Mouse (Mus musculus) lung, embryonic 14.5 days (tissue): ENCODE data around the gene Gdpd3. TPM values are rescaled to one million over a fixed set of nuclear protein-coding genes. Genes with fewer than 3 reads are reported as not detected.
A peak's percentile ranks its signal among the peaks of the same experiment; 100 is the strongest.
"Not testable (repeated sequence)": the region's sequence is repeated elsewhere in the genome, so short reads cannot be mapped to it uniquely, and the experiment has no call there.

Experiments
- ATAC-seq: fragments of 200-750 bp; cut with Nextera tagmentation; 2 replicates; pipeline ENCODE4 v1.8.0; 2017; ENCODE audit warnings: mild to moderate bottlenecking, moderate TSS enrichment, moderate library complexity; ENCODE audit not compliant: insufficient read depth
- DNase-seq: peaks from one replicate; pipeline ENCODE4 v3.0.0-alpha.2; 2015
- H3K27ac ChIP-seq: fragments of 300-500 bp; sonication (generic); 2 replicates; pipeline ENCODE4 v1.5.1; 2014; ENCODE audit warnings: low read depth, mild to moderate bottlenecking, moderate library complexity
- H3K27me3 ChIP-seq: fragments of 300-500 bp; sonication (generic); 2 replicates; pipeline ENCODE4 v1.6.1; 2014; ENCODE audit warnings: low read length, control low read depth; ENCODE audit not compliant: insufficient read depth
- H3K36me3 ChIP-seq: fragments of 300-500 bp; sonication (generic); 2 replicates; pipeline ENCODE4 v1.6.1; 2014; ENCODE audit warnings: control low read depth; ENCODE audit not compliant: insufficient read depth
- H3K4me1 ChIP-seq: fragments of 300-500 bp; sonication (generic); 2 replicates; pipeline ENCODE4 v1.6.1; 2014; ENCODE audit warnings: antibody characterized with exemption, control low read depth; ENCODE audit not compliant: insufficient read depth
- H3K4me2 ChIP-seq: fragments of 300-500 bp; sonication (generic); 2 replicates; pipeline ENCODE4 v1.6.1; 2014; ENCODE audit warnings: mild to moderate bottlenecking
- H3K4me3 ChIP-seq: fragments of 300-500 bp; sonication (generic); 2 replicates; pipeline ENCODE4 v1.5.1; 2014; ENCODE audit warnings: low read depth, low read length
- H3K9ac ChIP-seq: fragments of 300-500 bp; sonication (generic); 2 replicates; pipeline ENCODE4 v1.6.1; 2014
- H3K9me3 ChIP-seq: fragments of 300-500 bp; sonication (generic); 2 replicates; pipeline ENCODE4 v1.6.1; 2016; ENCODE audit warnings: low read depth, low read length, control low read depth
- CTCF ChIP-seq: IDR thresholded peaks from 2 replicates; pipeline ENCODE4 v1.5.1; 2016; ENCODE audit warnings: antibody characterized with exemption, low read depth
- WGBS: fragments of 180-500 bp; shearing (Covaris S2); extraction: QIAGEN DNeasy Blood & Tissue Kit; methylation state at CpG from one replicate; pipeline ENCODE4 v1.1.7; 2014; 5-methylcytosine and 5-hydroxymethylcytosine counted together
- polyA plus RNA-seq: library from polyadenylated mRNA; unstranded; fragments of >200 nt; fragmentation: Nextera tagmentation; extraction: Ambion mirVana; gene quantifications from 2 replicates; pipeline ENCODE4 v1.2.1, GENCODE M21; 2014

Gdpd3 gene
- polyA plus RNA-seq, 1 experiment from 2014 or later, result 3.3 TPM

- H3K9ac ChIP-seq, result no peak overlapping the region
- 69% methylated on average over 2 of the region's 2 CpGs for WGBS
- no peak for TF ChIP-seq CTCF
- H3K27ac ChIP-seq, result no peak overlapping the region
- 0 out of 2 replicates have a peak, but pooled peaks cover 13% of the 10 kb centered on the region for H3K4me1 ChIP-seq
- H3K27me3 ChIP-seq, result no peaks in the 10 kb centered on the region
- no peak overlapping the region for H3K4me3 ChIP-seq
- H3K36me3 ChIP-seq, result peaks cover 58% of the 10 kb centered on the region
- H3K4me2 ChIP-seq, result no peak overlapping the region
- H3K9me3 ChIP-seq, result no peaks in the 10 kb centered on the region
- no peak for DNase-seq
- no peak for ATAC-seq
Measured at GRCm38 (mm10) chr7:126773351-126773750, 7.2 kb downstream of the Gdpd3 start.

DNA sequence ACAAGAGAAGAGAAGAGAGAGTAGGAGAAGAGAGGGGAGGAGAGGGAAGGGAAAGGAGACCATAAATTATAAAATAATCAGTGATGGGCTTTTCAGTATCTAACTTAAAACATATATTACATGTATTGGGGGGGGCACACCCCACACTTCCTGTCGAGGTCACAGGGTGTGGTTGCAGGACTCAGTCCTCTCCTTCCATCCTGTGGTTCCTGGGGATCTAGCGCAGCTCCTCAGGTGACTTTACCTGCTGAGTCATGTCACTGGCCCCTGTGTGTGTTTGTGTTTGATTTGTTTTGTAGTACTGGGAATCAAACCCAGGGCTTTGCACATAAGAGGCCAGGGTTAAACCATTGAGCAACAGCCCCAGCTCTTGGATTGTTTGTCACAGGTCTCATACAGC is 8.3 kb downstream of the Gdpd3 start:
- Histone ChIP-seq H3K4me2 (no peak overlapping the region), H3K27me3 (no peaks in the 10 kb centered on the region), H3K27ac (no peak overlapping the region), H3K36me3 (peaks cover 51% of the 10 kb centered on the region), H3K4me1 (0 out of 2 replicates have a peak, but pooled peaks cover 13% of the 10 kb centered on the region), H3K9me3 (no peaks in the 10 kb centered on the region), H3K9ac (no peak overlapping the region), H3K4me3 (no peak overlapping the region)
- DNase-seq (no peak), ATAC-seq (no peak)
- no peak for TF ChIP-seq CTCF
- 71% methylated on average over 2 of the region's 2 CpGs for WGBS

DNA sequence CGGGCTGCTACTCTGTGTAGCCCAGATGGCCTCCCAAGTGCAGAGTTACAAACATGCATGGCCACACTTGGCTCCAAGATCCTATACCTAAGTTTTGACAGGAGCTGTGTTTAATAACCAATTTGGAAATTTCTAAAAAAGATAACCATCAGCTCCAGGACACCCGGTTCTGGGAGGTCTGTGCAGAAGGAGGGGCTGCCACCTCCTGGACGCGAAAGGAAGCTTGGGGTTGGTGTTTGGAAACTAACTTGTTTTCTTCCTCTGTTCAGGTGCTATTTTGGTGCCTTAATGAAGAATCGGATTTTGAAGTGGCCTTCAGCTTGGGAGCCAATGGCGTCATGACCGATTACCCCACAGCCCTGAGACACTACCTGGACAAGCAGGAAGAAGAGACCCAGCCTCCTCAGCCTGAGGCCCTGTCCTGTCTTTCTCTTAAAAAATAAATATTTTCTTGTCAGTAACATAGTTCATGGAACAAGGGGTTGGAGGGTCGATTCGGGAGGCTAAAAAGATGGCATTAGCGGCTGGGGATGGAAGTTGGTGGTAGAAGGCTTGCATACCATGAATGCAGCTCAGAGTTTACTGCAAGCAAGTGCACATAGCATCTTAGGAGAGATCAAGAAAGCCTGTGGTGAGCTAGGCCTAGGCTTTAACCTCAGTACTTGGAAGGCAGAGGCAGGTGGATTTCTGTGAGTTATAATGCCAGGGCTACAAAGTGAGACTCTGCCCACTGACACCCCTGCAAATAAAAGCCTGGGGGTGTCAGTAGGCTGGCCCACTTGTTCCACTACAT is 9.2 kb downstream of the Gdpd3 start:
- ATAC-seq, result no peak
- no peak overlapping the region for H3K4me3 ChIP-seq
- H3K4me1 ChIP-seq, result 0 out of 2 replicates have a peak, but pooled peaks cover 21% of the 10 kb centered on the region
- H3K9me3 ChIP-seq, result no peaks in the 10 kb centered on the region
- no peak overlapping the region; the same call in 1 of the 2 replicates for H3K27ac ChIP-seq
- peak overlapping the region; percentile 87; the same call in 1 of the 2 replicates for H3K4me2 ChIP-seq
- DNase-seq, result no peak
- H3K9ac ChIP-seq, result peak overlapping the region; percentile 86; the same call in 1 of the 2 replicates
- TF ChIP-seq CTCF, result no peak
- H3K36me3 ChIP-seq, result peaks cover 42% of the 10 kb centered on the region
- WGBS, result 77% methylated on average over 10 of the region's 10 CpGs
- H3K27me3 ChIP-seq, result no peaks in the 10 kb centered on the region

GRCm38 (mm10) chr7:126775978-126776234 is 9.8 kb downstream of the Gdpd3 start:
- Histone ChIP-seq H3K9me3 (no peaks in the 10 kb centered on the region), H3K4me3 (peak overlapping the region; percentile 73), H3K4me2 (peak overlapping the region; percentile 87), H3K9ac (peak overlapping the region; percentile 86; the same call in 1 of the 2 replicates), H3K4me1 (0 out of 2 replicates have a peak, but pooled peaks cover 22% of the 10 kb centered on the region), H3K27ac (peak overlapping the region; percentile 72; the same call in 1 of the 2 replicates), H3K27me3 (no peaks in the 10 kb centered on the region), H3K36me3 (peaks cover 37% of the 10 kb centered on the region)
- WGBS, result 56% methylated on average over 3 of the region's 3 CpGs
- ATAC-seq (no peak), DNase-seq (no peak)
- no peak for TF ChIP-seq CTCF

- Histone ChIP-seq H3K27me3 (no peaks in the 10 kb centered on the region), H3K27ac (peak within 1 kb of the TSS; percentile 87), H3K4me3 (peak within 1 kb of the TSS; percentile 73), H3K9ac (peak within 1 kb of the TSS; percentile 86), H3K9me3 (no peaks in the 10 kb centered on the region), H3K4me1 (peaks cover 27% of the 10 kb centered on the region), H3K4me2 (peak within 1 kb of the TSS; percentile 87), H3K36me3 (peaks cover 30% of the 10 kb centered on the region)
- peak; percentile 88 for ATAC-seq
- WGBS, result under 1% methylated on average over 33 of the region's 37 CpGs
- peak; percentile 96 for DNase-seq
- no peak for TF ChIP-seq CTCF
Measured at GRCm38 (mm10) chr7:126776598-126777057, 10.5 kb downstream of the Gdpd3 start, which contains the start of gene Ypel3. Ypel3 (plus strand) TSS chr7:126776955.

DNA sequence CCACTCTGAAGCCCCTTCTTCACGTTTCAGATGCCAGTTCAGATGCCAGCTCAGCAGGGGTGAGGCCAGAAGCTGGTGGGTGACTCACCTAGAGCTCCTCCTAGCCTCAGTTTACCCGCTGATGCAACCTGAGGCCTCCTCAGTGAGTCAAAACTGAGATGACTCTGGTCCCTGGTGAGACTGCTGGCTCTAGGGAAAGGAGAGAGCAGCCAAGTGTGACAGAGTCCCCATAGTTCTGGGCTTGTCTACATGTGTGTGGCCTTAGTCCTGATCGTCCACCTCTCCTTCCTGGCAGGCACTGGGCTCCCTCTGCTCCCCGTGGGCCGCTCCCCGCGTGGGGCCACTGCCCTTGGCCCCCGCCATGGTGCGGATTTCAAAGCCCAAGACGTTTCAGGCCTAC is 11.3 kb downstream of the Gdpd3 start:
- H3K4me2 ChIP-seq, result peak overlapping the region; percentile 87
- WGBS, result 42% methylated on average over 10 of the region's 10 CpGs
- H3K4me1 ChIP-seq, result peaks cover 27% of the 10 kb centered on the region
- H3K27ac ChIP-seq, result peak overlapping the region; percentile 87; the same call in 1 of the 2 replicates
- peak overlapping the region; percentile 73 for H3K4me3 ChIP-seq
- peaks cover 22% of the 10 kb centered on the region for H3K36me3 ChIP-seq
- TF ChIP-seq CTCF, result no peak
- no peaks in the 10 kb centered on the region for H3K9me3 ChIP-seq
- DNase-seq (peak; percentile 35), ATAC-seq (no peak)
- H3K9ac ChIP-seq, result peak overlapping the region; percentile 86
- no peaks in the 10 kb centered on the region for H3K27me3 ChIP-seq

DNA sequence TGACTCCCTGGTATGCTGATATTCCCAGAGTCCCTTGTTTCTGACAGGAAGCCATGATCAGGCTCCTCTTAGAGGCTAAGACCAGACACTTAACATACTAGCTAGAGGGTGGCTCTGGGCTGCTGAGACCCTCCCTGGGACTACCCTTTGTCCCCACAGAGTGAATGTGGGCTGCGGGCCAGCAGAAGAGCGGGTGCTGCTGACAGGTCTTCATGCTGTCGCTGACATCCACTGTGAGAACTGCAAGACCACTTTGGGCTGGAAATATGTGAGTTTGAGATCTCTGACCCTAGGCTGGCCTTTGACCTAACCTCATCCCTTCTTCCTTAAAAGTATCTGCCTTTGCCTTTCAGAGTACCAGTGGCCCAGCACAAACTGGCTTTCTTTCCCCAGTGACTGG is 12.0 kb downstream of the Gdpd3 start:
- H3K4me3 ChIP-seq, result peak overlapping the region; percentile 73; the same call in 1 of the 2 replicates
- no peaks in the 10 kb centered on the region for H3K27me3 ChIP-seq
- H3K9ac ChIP-seq, result 0 out of 2 replicates have a peak overlapping the region, but pooled peaks have one; percentile 86
- WGBS, result 58% methylated on average over 3 of the region's 3 CpGs
- no peak for ATAC-seq
- H3K27ac ChIP-seq, result peak overlapping the region; percentile 6; the same call in 1 of the 2 replicates
- peaks cover 18% of the 10 kb centered on the region for H3K36me3 ChIP-seq
- peaks cover 27% of the 10 kb centered on the region for H3K4me1 ChIP-seq
- peak; percentile 34 for DNase-seq
- no peak for TF ChIP-seq CTCF
- peak overlapping the region; percentile 87 for H3K4me2 ChIP-seq
- no peaks in the 10 kb centered on the region for H3K9me3 ChIP-seq

- H3K27me3 ChIP-seq, H3K4me2 ChIP-seq, H3K9me3 ChIP-seq, ATAC-seq, DNase-seq, H3K4me3 ChIP-seq, H3K9ac ChIP-seq: not testable (repeated sequence)
- WGBS, result 87% methylated on average over 7 of the region's 7 CpGs
- peaks cover 18% of the 10 kb centered on the region for H3K36me3 ChIP-seq
- H3K27ac ChIP-seq, result peak overlapping the region; percentile 18; the same call in 1 of the 2 replicates
- H3K4me1 ChIP-seq, result peaks cover 27% of the 10 kb centered on the region
Measured at GRCm38 (mm10) chr7:126779101-126779500, 13.0 kb downstream of the Gdpd3 start.
